Mouse (Mus musculus) forelimb bud, embryonic 11.5 days (tissue): ENCODE results near the gene Setd2.
A peak's percentile ranks its signal among the peaks of the same experiment; 100 is the strongest.

ENCODE experiments used
- DNase-seq: peaks from one replicate; pipeline ENCODE4 v3.0.0-alpha.2; 2012; ENCODE audit warnings: low read depth, low spot score

Setd2 gene

GRCm38 (mm10) chr9:110623416-110624195, 91.2 kb downstream of the Setd2 start:
- DNase-seq, result no peak

- peak; percentile 95 for DNase-seq
These were observed 92.2 kb downstream of the Setd2 start, which contains the start of gene Nradd for GRCm38 (mm10) chr9:110624361-110625166. Gene Nradd, minus strand, starts transcription at chr9:110624452.

GRCm38 (mm10) chr9:110625350-110625908, 93.0 kb downstream of the Setd2 start:
- no peak for DNase-seq

- no peak for DNase-seq
These were observed 97.8 kb downstream of the Setd2 start for GRCm38 (mm10) chr9:110630171-110630570.

DNA sequence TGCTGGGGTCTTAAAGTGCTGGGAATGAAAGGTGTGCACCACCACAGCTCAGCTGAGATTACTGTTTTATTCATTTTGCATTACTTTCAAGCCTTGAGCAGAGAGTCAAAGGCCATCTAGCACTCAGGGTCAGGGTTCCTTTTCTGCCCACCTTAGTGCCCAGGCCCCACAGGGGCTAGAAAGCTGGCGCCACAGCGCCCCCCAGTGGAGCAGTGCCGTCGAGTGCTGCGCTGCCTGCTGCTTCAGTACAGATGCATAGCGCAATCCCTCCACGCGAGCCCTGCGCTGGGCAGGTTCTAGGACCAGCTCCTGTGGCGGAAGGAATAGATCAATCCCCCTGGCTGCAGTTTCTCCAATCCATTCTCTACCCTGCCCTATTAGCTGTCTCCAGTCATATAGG, 98.8 kb downstream of the Setd2 start:
- DNase-seq, result peak; percentile 81

GRCm38 (mm10) chr9:110631651-110632275, 99.4 kb downstream of the Setd2 start:
- DNase-seq, result no peak

DNA sequence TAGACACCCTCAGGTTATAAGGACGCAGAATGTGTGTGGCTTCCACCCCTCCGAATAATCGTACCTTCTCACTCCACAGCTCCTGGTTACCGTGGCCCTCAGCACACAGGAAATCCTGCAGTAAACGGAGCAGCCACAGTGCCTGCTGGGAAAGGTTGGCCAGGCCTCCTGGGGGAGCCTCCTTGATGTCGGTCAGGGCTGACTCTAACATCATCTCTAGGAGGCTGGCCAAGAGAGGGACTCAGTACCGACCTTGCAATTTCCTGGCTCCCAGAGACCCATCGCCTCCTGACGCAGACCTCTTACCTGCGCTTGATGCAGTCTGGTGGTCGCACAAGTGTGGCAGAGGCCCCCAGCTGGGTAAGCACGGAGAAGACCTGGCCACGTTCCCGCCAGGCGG, 100.3 kb downstream of the Setd2 start:
- DNase-seq, result no peak

- DNase-seq, result no peak
These were observed 101.5 kb downstream of the Setd2 start for GRCm38 (mm10) chr9:110633882-110634281.

DNA sequence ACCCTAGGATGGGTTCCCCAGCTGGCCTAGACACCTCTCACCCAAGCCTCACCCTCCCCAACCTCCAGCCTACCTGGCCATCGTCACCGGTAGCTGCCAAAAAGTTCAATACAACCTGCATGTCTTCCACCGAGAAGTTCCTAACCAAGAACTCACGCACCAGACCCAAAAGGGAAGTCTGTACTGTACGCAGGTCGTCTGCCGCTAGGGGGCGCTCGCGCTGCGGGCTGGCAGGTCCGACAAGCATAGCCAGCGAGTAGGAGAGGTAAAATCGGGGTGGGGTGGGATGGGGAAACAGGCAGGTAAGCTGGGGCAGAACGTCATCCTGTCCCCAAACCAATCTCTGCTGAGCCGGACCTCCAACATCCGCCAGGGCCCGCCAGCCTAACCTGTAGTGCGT, 102.8 kb downstream of the Setd2 start:
- peak; percentile 81 for DNase-seq

GRCm38 (mm10) chr9:110638611-110639021, 106.2 kb downstream of the Setd2 start:
- DNase-seq, result no peak

GRCm38 (mm10) chr9:110641006-110641405, 108.6 kb downstream of the Setd2 start:
- no peak for DNase-seq

GRCm38 (mm10) chr9:110642812-110643524, 110.6 kb downstream of the Setd2 start:
- DNase-seq, result no peak

GRCm38 (mm10) chr9:110643787-110644186, 111.4 kb downstream of the Setd2 start:
- no peak for DNase-seq

GRCm38 (mm10) chr9:110644295-110644694, 111.9 kb downstream of the Setd2 start:
- DNase-seq, result no peak

- DNase-seq, result no peak
These were observed 112.8 kb downstream of the Setd2 start for GRCm38 (mm10) chr9:110645219-110645618.

GRCm38 (mm10) chr9:110649775-110650174, 117.4 kb downstream of the Setd2 start:
- no peak for DNase-seq

- no peak for DNase-seq
These were observed 119.7 kb downstream of the Setd2 start for GRCm38 (mm10) chr9:110651931-110652722.

GRCm38 (mm10) chr9:110652963-110653654, 120.7 kb downstream of the Setd2 start:
- no peak for DNase-seq

- DNase-seq, result peak; percentile 81
These were observed 121.5 kb downstream of the Setd2 start, which contains the start of gene Nbeal2 for GRCm38 (mm10) chr9:110653655-110654461. Gene Nbeal2, minus strand, starts transcription at chr9:110654161.
